Mouse (Mus musculus): ENCODE measurements at regions not wholly inside any gene's neighbourhood (a gene's known extent, or its start where the extent isn't known, plus 50 kb on each side); places are given as distances from the start of the nearest gene placed in this dataset.

GRCm38 (mm10) chr13:39329794-39330193, 369.1 kb upstream of the Slc35b3 start:
- TF ChIP-seq CTCF (conservative IDR thresholded peaks at IDR 0.05; ENCODE audit: low read length) (no peak), NANOG (IDR thresholded peaks at IDR 0.05; ENCODE audit: borderline replicate concordance, low read length) (no peak), POU5F1 (IDR thresholded peaks at IDR 0.05; ENCODE audit: borderline replicate concordance, low read length) (no peak)

All from E14TG2a.4 (cell line).